Mouse (Mus musculus) embryonic fibroblast, embryonic 13.5 days (primary cell): Measurements from ENCODE around the gene Lmod2.

Source experiments
- CTCF ChIP-seq: IDR thresholded peaks from 2 replicates; pipeline ENCODE4 v1.5.1; 2011; ENCODE audit warnings: mild to moderate bottlenecking, control low read depth, low read length, moderate library complexity, borderline replicate concordance; ENCODE audit not compliant: insufficient read depth
- POLR2A ChIP-seq: IDR thresholded peaks from 2 replicates; pipeline ENCODE4 v1.6.1; 2011; ENCODE audit warnings: low read depth, mild to moderate bottlenecking, control low read depth, low read length, moderate library complexity

DNA sequence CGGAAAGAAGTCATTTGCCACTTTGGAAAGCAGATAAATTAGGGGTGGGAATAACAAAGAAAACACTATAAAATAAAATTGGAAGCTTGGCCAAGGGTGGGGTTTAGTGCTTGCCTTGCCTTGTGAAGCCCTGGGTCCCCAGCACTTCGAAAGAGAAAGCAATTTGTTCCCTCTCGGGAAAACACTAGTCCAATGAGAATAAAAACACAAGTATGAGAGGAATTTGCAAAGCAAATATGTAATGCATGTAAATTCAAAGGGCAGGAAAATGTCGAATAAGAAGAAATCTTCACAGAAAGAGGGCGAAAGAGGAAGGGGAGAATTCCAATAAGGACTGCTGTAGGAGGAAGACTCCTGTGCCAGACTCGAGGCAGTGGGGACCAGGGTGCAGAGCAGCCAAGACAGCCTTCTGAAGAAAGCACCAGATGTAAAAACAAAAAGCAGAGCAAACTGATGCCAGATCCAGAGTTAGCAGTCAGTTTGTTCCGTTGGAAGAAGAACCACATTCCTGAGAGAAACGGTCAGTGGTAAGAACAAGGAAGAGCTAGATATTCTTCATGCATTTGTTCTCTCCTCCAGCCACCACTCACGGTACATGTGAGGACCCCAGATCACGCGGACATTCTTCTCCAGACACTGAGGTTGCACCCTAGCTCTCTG lies 43.0 kb upstream of the Lmod2 start:
- no peak for TF ChIP-seq CTCF
- no peak for TF ChIP-seq POLR2A
